Mouse (Mus musculus) liver, adult 2 months (tissue): Measurements from ENCODE around the gene Nap1l5. TPM values are rescaled to one million over a fixed set of nuclear protein-coding genes. Genes with fewer than 3 reads are reported as not detected.
"Not testable (repeated sequence)": the region's sequence is repeated elsewhere in the genome, so short reads cannot be mapped to it uniquely, and the experiment has no call there.

ENCODE experiments used
- DNase-seq: peaks from one replicate; pipeline ENCODE4 v3.0.0-alpha.2; 2011; ENCODE audit warnings: low read depth, low spot score; ENCODE audit errors: extremely low read depth
- H3K27ac ChIP-seq: fragments of 200-500 bp; replicated peaks from 2 replicates; pipeline ENCODE4 v1.5.1; 2012; ENCODE audit warnings: low read depth, mild to moderate bottlenecking, control low read depth, inconsistent platforms, low read length; ENCODE audit not compliant: insufficient read depth
- H3K27me3 ChIP-seq: fragments of 200-500 bp; 2 replicates; pipeline ENCODE4 v1.6.1; 2012; ENCODE audit warnings: mild to moderate bottlenecking, moderate library complexity, low read length, inconsistent platforms; ENCODE audit not compliant: control insufficient read depth, insufficient read depth
- H3K36me3 ChIP-seq: fragments of 200-500 bp; 2 replicates; pipeline ENCODE4 v1.6.1; 2012; ENCODE audit warnings: low read length, inconsistent platforms; ENCODE audit not compliant: control insufficient read depth, insufficient read depth
- H3K4me1 ChIP-seq: fragments of 200-500 bp; 2 replicates; pipeline ENCODE4 v1.6.1; 2011; ENCODE audit warnings: low read length; ENCODE audit not compliant: control insufficient read depth, insufficient read depth
- H3K4me3 ChIP-seq: fragments of 200-500 bp; 2 replicates; pipeline ENCODE4 v1.5.1; 2011; ENCODE audit warnings: low read depth, mild to moderate bottlenecking, control low read depth, low read length, moderate library complexity; ENCODE audit not compliant: insufficient read depth
- H3K79me2 ChIP-seq: fragments of 200-500 bp; 2 replicates; pipeline ENCODE4 v1.6.1; 2012; ENCODE audit warnings: inconsistent platforms, mild to moderate bottlenecking, low read length, moderate library complexity; ENCODE audit not compliant: control insufficient read depth, insufficient read depth
- H3K9ac ChIP-seq: fragments of 200-500 bp; 2 replicates; pipeline ENCODE4 v1.6.1; 2012; ENCODE audit warnings: low read depth, mild to moderate bottlenecking, control low read depth, inconsistent platforms, low read length
- CTCF ChIP-seq: fragments of 200-500 bp; IDR thresholded peaks from 2 replicates; pipeline ENCODE4 v1.5.1; 2011; ENCODE audit warnings: low read depth, low read length, control low read depth
- POLR2A ChIP-seq: fragments of 200-500 bp; IDR thresholded peaks from 2 replicates; pipeline ENCODE4 v1.6.1; 2011; ENCODE audit warnings: low read length, control low read depth; ENCODE audit not compliant: insufficient read depth; ENCODE audit errors: extremely low read depth
- WGBS: fragments of 180-500 bp; shearing (Covaris S2); methylation state at CpG from one replicate; pipeline ENCODE4 v1.1.7; 2018; 5-methylcytosine and 5-hydroxymethylcytosine counted together
- polyA plus RNA-seq: library from polyadenylated mRNA; depleted of rRNA; stranded (reverse); fragments of >200 nt; gene quantifications from 2 replicates; pipeline ENCODE4 v1.2.3, GENCODE M21; 2012
- total RNA-seq: library from RNA; depleted of rRNA; stranded (reverse); fragments of >200 nt; gene quantifications from 2 replicates; pipeline ENCODE4 v1.2.3, GENCODE M21; 2014

Gene Nap1l5
- total and polyA plus RNA-seq, 2 experiments: 0.09 TPM; not detected in 1

DNA sequence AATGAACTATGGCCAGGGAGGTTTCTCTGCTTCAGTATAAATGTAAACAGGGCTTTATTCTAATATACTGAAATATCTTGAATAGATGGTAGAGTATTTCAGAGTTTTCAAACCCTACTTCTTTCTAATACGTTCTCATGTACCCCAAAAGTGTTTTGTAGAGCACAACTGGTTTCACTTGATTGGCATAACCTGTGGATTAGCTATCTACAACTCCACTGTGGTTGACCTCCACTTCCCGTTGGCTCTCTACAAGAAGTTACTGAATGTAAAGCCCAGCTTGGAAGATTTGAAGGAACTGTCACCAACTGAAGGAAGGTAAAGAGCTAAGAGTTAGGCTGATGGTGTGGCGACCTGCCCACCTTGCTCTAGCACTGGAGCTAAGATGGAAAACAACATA lies 17.0 kb downstream of the Nap1l5 start:
- Histone ChIP-seq H3K9ac (no peak overlapping the region), H3K79me2 (no peaks in the 10 kb centered on the region), H3K36me3 (peaks cover 47% of the 10 kb centered on the region), H3K4me3 (no peak overlapping the region), H3K27ac (no peak overlapping the region), H3K27me3 (no peaks in the 10 kb centered on the region), H3K4me1 (no peaks in the 10 kb centered on the region)
- 98% methylated on average over 3 of the region's 3 CpGs for WGBS
- no peak for TF ChIP-seq POLR2A
- DNase-seq: no peak

DNA sequence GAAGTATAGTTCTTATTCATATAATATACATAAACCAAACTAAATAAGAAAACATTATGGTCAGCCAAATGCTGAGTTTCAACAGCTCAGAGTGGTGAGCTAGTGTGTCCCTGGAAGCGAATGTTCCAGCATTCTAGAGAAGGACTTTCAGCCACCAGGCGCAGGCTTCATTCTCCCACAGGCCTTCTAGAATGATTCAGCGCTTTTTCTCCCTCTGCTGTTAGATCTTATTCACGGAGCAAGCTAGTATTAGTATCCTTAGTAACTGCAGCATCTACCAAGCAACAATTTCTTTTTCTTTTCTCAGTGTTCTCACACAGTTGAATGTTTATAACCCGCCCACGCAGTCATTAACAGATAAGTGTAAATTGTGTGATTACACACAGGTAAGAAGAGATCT lies 24.6 kb downstream of the Nap1l5 start:
- no peaks in the 10 kb centered on the region for H3K27me3 ChIP-seq
- H3K27ac ChIP-seq: no peak overlapping the region
- TF ChIP-seq CTCF: no peak
- no peak for TF ChIP-seq POLR2A
- DNase-seq: no peak
- peaks cover 9% of the 10 kb centered on the region; the same call in 1 of the 2 replicates for H3K36me3 ChIP-seq
- no peaks in the 10 kb centered on the region for H3K79me2 ChIP-seq
- no peak overlapping the region for H3K4me3 ChIP-seq
- WGBS: 89% methylated on average over 6 of the region's 6 CpGs
- H3K9ac ChIP-seq: no peak overlapping the region
- peaks cover 6% of the 10 kb centered on the region for H3K4me1 ChIP-seq

DNA sequence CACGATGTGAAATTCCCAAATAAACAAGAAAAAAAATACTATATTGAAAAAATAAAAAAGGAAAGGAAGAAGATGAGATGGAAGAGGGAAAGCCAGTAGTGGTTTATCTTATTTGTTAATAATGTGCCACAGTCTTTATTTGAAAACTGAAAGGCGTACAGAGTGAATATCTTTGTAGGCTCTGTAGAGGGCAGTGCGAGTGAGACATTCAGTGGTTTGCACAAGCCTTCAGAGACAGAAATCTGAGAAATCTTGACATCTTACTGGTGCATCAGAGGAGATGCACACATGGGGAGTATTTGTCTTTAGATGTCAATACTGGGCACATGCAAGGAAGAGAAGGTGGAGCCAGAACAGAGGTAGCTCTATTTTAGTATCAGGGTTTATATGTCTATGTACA lies 25.5 kb downstream of the Nap1l5 start:
- Histone ChIP-seq H3K27me3 (no peaks in the 10 kb centered on the region), H3K79me2 (no peaks in the 10 kb centered on the region), H3K27ac (no peak overlapping the region), H3K9ac (no peak overlapping the region), H3K4me1 (peaks cover 6% of the 10 kb centered on the region), H3K4me3 (no peak overlapping the region), H3K36me3 (peaks cover 10% of the 10 kb centered on the region; the same call in 1 of the 2 replicates)
- 91% methylated on average over 3 of the region's 3 CpGs for WGBS
- TF ChIP-seq POLR2A: no peak
- TF ChIP-seq CTCF: no peak
- DNase-seq: no peak

DNA sequence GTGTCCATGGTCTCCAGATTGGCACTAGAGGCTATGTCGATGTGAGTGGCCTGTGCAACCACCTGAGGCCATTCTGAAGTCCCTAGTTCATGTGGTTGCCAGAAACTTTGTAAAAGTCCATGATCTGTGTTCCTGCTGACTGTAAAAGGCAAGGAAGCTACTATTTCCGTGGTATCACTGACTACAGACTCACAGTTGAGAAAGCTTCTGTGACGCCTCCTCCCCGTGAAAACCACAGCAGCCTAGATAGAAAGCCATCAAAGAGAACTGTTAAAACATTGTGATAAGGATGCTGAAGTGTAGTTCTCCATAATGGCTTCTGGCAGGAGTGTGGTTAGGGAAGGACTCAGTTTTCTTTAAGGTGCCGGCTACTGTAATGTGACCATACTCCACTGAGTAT lies 26.0 kb downstream of the Nap1l5 start:
- no peak overlapping the region for H3K27ac ChIP-seq
- WGBS: 92% methylated on average over 5 of the region's 5 CpGs

DNA sequence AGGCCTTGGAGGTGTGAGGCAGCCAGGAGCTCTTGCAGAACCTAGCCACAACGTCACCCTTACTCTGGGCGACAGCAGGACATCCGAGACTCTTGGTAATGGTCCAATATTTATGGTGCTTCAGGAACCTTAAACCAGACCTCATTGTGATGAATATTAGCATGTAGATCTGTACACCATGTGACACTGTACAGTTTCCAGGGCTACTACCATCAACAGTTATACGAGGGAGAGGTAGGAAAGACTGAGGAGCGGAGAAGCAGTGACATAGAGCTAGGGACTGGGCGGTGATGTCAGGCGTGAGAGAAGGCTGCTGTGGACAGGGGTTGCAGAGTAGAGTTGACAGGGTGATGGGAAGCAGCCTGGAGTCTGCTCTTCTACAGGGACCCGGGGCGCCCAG lies 26.9 kb downstream of the Nap1l5 start:
- TF ChIP-seq CTCF (no peak), POLR2A (no peak)
- Histone ChIP-seq H3K79me2 (no peaks in the 10 kb centered on the region), H3K4me1 (peaks cover 6% of the 10 kb centered on the region), H3K4me3 (no peak overlapping the region), H3K27ac (no peak overlapping the region), H3K36me3 (peaks cover 9% of the 10 kb centered on the region; the same call in 1 of the 2 replicates), H3K27me3 (no peaks in the 10 kb centered on the region), H3K9ac (no peak overlapping the region)
- DNase-seq: no peak
- WGBS: 72% methylated on average over 9 of the region's 9 CpGs

More for the DNA sequence above, 26.0 kb downstream of the Nap1l5 start:
- Histone ChIP-seq H3K27me3 (no peaks in the 10 kb centered on the region), H3K4me1 (peaks cover 6% of the 10 kb centered on the region), H3K4me3 (no peak overlapping the region), H3K79me2 (no peaks in the 10 kb centered on the region), H3K9ac (no peak overlapping the region), H3K36me3 (peaks cover 8% of the 10 kb centered on the region; the same call in 1 of the 2 replicates)
- no peak for TF ChIP-seq POLR2A
- TF ChIP-seq CTCF: no peak
- DNase-seq: no peak

DNA sequence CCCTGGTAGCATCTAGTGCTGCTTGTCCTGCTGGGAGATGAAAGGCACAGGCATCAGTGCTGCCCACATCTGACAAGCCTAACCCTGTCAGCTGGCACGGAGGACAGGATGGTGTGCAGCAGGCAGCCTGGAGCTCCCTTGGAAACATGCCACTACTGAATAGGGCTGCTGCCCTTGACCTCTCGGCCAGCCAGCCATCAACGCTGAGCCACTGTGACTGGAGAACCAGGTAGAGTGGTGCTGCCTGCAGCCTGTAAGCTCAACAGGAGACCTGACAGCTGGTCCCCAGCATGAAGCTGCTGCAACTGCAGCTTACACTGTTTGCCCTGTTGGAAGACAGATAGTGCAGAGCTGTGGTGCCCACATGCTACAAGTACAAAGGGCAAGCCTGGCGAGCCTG lies 27.3 kb downstream of the Nap1l5 start:
- Histone ChIP-seq H3K27ac (no peak overlapping the region), H3K36me3 (peaks cover 11% of the 10 kb centered on the region; the same call in 1 of the 2 replicates), H3K4me1 (peaks cover 6% of the 10 kb centered on the region), H3K4me3 (no peak overlapping the region), H3K27me3 (no peaks in the 10 kb centered on the region), H3K79me2 (no peaks in the 10 kb centered on the region), H3K9ac (no peak overlapping the region)
- peak; percentile 81 for DNase-seq
- no peak for TF ChIP-seq POLR2A
- TF ChIP-seq CTCF: no peak
- WGBS: 17% methylated on average over 4 of the region's 4 CpGs

DNA sequence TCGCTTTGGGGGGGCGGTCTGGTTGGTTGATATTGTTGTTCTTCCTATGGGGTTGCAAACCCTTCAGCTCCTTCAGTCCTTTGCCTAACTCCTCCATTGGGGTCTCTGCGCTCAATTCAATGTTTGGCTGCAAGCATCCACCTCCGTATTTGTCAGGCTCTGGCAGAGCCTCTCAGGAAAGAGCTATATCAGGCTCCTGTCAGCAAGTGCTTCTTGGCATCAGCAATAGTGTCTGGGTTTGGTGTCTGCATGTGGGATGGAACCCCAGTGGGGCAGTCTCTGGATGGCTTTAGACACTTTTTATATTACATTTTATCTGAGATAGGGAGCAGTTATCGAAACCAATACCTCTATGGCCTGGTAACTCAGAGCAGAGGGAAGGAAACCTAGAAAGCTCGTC lies 39.0 kb downstream of the Nap1l5 start:
- peaks cover 15% of the 10 kb centered on the region for H3K36me3 ChIP-seq
- DNase-seq, H3K9ac ChIP-seq, H3K27ac ChIP-seq, H3K4me1 ChIP-seq, H3K27me3 ChIP-seq, H3K79me2 ChIP-seq, H3K4me3 ChIP-seq: not testable (repeated sequence)
- 96% methylated on average over 6 of the region's 6 CpGs for WGBS
